Mouse (Mus musculus): ENCODE results near the gene Pcnx4. TPM values are rescaled to one million over a fixed set of nuclear protein-coding genes. Genes with fewer than 3 reads are reported as not detected.
"Not testable (repeated sequence)": the region's sequence is repeated elsewhere in the genome, so short reads cannot be mapped to it uniquely, and the experiment has no call there.

Gene Pcnx4
- polyA plus RNA-seq, 1 experiment from 2014 or later = 4.2 TPM

- WGBS (ENCODE audit: insufficient replicate concordance) = 40% methylated on average over 4 of the region's 4 CpGs
- no peak overlapping the region for H3K4me2 ChIP-seq
- H3K36me3 ChIP-seq = no peaks in the 10 kb centered on the region
- H3K4me3 ChIP-seq = no peak overlapping the region
- no peak overlapping the region for H3K9ac ChIP-seq
- H3K27me3 ChIP-seq (replicated peaks) = no peaks in the 10 kb centered on the region
- no peak; the same call in 1 of the 2 replicates for ATAC-seq
- H3K9me3 ChIP-seq (replicated peaks) = 0 out of 2 replicates have a peak, but pooled peaks cover 2% of the 10 kb centered on the region
- peaks cover 8% of the 10 kb centered on the region for H3K4me1 ChIP-seq
- H3K27ac ChIP-seq = no peak overlapping the region
Measured at GRCm38 (mm10) chr12:72525588-72525987, 10.6 kb upstream of the Pcnx4 start.

- Histone ChIP-seq H3K9ac (no peak overlapping the region), H3K4me1 (peaks cover 15% of the 10 kb centered on the region), H3K27ac (no peak overlapping the region), H3K9me3 (replicated peaks) (0 out of 2 replicates have a peak, but pooled peaks cover 2% of the 10 kb centered on the region), H3K4me3 (no peak overlapping the region), H3K27me3 (replicated peaks) (no peaks in the 10 kb centered on the region), H3K36me3 (no peaks in the 10 kb centered on the region), H3K4me2 (no peak overlapping the region)
- 65% methylated on average over 7 of the region's 7 CpGs for WGBS (ENCODE audit: insufficient replicate concordance)
- ATAC-seq = no peak
Measured at GRCm38 (mm10) chr12:72532303-72532702, 3.9 kb upstream of the Pcnx4 start.

GRCm38 (mm10) chr12:72533986-72534385 is 2.2 kb upstream of the Pcnx4 start:
- H3K4me1 ChIP-seq = peaks cover 18% of the 10 kb centered on the region
- H3K9ac ChIP-seq = no peak overlapping the region
- no peak for ATAC-seq
- no peaks in the 10 kb centered on the region for H3K27me3 ChIP-seq (replicated peaks)
- peaks cover 3% of the 10 kb centered on the region; the same call in 1 of the 2 replicates for H3K36me3 ChIP-seq
- H3K27ac ChIP-seq = no peak overlapping the region
- no peak overlapping the region for H3K4me2 ChIP-seq
- H3K9me3 ChIP-seq (replicated peaks) = 0 out of 2 replicates have a peak, but pooled peaks cover 2% of the 10 kb centered on the region
- H3K4me3 ChIP-seq = no peak overlapping the region
- 66% methylated on average over 6 of the region's 6 CpGs for WGBS (ENCODE audit: insufficient replicate concordance)

- 51% methylated on average over 3 of the region's 3 CpGs for WGBS (ENCODE audit: insufficient replicate concordance)
- Histone ChIP-seq H3K4me3 (peak overlapping the region; percentile 70), H3K9me3 (replicated peaks) (no peaks in the 10 kb centered on the region), H3K9ac (no peak overlapping the region), H3K27ac (peak overlapping the region; percentile 56; the same call in 1 of the 2 replicates), H3K4me1 (peaks cover 18% of the 10 kb centered on the region), H3K4me2 (peak overlapping the region; percentile 81), H3K27me3 (replicated peaks) (no peaks in the 10 kb centered on the region), H3K36me3 (peaks cover 7% of the 10 kb centered on the region)
- ATAC-seq = no peak
Measured at GRCm38 (mm10) chr12:72535599-72535998, 584 bp upstream of the Pcnx4 start.

DNA sequence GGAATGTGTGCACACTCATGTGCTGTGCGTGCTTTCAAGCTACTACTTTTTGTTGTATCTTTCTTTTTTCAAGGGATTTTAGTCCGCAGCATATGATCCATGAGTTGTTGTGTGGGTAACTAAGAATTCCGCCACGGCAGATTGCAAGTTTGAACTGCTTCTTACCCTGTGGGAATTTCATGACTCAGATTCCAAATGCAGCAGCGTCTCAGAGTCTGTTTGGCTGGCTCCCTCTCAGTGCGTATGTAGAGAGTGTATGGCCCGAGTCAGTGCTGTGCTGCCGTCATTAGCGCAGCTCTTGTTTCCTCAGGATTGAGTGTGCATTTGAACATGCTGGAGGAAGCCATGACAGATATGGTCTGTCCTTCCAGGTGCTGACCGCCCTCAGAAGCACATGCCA is 2.4 kb downstream of the Pcnx4 start:
- WGBS (ENCODE audit: insufficient replicate concordance) = 83% methylated on average over 10 of the region's 10 CpGs
- Histone ChIP-seq H3K9me3 (replicated peaks) (no peaks in the 10 kb centered on the region), H3K36me3 (peaks cover 22% of the 10 kb centered on the region), H3K27ac (no peak overlapping the region), H3K9ac (no peak overlapping the region), H3K4me2 (no peak overlapping the region), H3K27me3 (replicated peaks) (no peaks in the 10 kb centered on the region), H3K4me1 (peaks cover 18% of the 10 kb centered on the region), H3K4me3 (no peak overlapping the region)
- ATAC-seq = no peak

DNA sequence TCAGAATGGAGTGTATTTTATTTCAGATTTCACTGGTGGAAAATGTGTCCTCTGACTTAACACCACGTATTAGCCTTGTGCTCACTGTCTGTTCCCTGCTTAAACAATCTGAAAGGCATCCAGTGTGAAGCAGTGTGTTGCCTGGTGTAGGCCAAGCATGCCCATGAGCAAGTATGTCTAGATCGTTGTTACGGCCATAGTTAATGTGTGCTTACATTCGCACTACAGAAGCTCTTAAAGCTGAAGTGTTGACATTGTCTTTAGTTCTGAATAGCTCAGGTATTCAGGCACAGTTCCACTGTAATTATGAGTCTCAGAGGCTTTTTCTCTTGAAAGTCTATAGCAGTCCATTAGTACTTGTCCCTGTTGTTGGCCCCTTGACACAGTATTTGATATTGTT is 18.2 kb downstream of the Pcnx4 start:
- no peak overlapping the region for H3K4me2 ChIP-seq
- no peaks in the 10 kb centered on the region for H3K9me3 ChIP-seq (replicated peaks)
- no peak overlapping the region for H3K4me3 ChIP-seq
- 80% methylated on average over 4 of the region's 4 CpGs for WGBS (ENCODE audit: insufficient replicate concordance)
- no peak overlapping the region for H3K9ac ChIP-seq
- H3K27ac ChIP-seq = no peak overlapping the region
- H3K4me1 ChIP-seq = no peaks in the 10 kb centered on the region
- no peaks in the 10 kb centered on the region; the same call in 1 of the 2 replicates for H3K36me3 ChIP-seq
- H3K27me3 ChIP-seq (replicated peaks) = no peaks in the 10 kb centered on the region
- ATAC-seq = no peak

DNA sequence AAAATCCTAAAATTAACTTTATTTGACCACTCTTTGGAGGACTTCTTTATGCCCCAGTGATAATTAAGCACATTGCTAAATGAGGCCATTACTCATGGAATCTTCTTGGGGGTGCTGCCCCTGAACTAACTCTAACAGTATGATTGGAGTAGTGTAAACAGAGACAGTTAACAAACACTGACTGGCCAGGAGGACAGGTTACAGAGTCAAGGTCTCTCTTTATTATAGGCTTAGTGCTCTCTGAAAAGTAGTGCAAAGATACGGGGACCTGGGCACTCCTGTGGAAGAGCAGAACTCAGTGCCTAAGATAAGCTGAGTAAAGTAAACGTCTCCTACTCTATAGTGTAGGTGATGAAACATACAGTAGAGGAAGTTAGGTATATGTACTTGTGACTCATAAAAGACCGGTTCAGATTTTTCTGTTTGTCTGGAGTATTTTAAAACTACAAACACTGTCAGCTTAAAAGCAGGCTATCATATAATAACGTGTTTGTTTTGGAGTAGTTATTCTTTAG is 28.2 kb downstream of the Pcnx4 start:
- H3K36me3 ChIP-seq = peaks cover 3% of the 10 kb centered on the region; the same call in 1 of the 2 replicates
- no peaks in the 10 kb centered on the region for H3K4me1 ChIP-seq
- 61% methylated on average over 4 of the region's 4 CpGs for WGBS (ENCODE audit: insufficient replicate concordance)
- no peak overlapping the region for H3K27ac ChIP-seq
- H3K4me2 ChIP-seq = no peak overlapping the region
- no peaks in the 10 kb centered on the region for H3K9me3 ChIP-seq (replicated peaks)
- 0 out of 2 replicates have a peak, but pooled peaks have one; percentile 10 for ATAC-seq
- H3K4me3 ChIP-seq = no peak overlapping the region
- no peaks in the 10 kb centered on the region for H3K27me3 ChIP-seq (replicated peaks)
- H3K9ac ChIP-seq = no peak overlapping the region

GRCm38 (mm10) chr12:72582021-72582420 is 45.8 kb downstream of the Pcnx4 start:
- ATAC-seq = 0 out of 2 replicates have a peak, but pooled peaks have one; percentile 27
- WGBS (ENCODE audit: insufficient replicate concordance) = 72% methylated on average over 3 of the region's 3 CpGs
- no peaks in the 10 kb centered on the region for H3K4me1 ChIP-seq

DNA sequence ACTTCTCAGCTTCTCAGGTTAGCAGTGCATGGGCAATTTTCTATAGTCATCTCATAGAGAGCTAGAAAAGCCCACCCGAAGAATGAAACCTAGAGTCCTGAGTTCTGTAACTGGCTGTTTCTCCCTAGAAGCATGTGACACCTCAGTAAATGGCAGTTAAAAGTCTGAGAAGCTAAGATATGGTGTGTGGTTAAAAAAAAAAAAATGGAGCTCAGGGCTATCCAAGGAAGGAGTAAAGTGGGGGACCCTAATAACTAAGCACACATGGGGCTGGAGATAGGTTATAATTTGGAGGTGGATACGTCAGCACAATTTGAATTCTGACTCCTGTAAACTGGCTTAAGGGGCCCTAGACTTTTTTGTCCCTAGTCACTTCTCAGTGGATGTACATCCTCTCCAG is 46.9 kb downstream of the Pcnx4 start:
- Histone ChIP-seq H3K27ac (no peak overlapping the region), H3K4me1 (no peaks in the 10 kb centered on the region), H3K4me2 (no peak overlapping the region), H3K9me3 (replicated peaks) (no peaks in the 10 kb centered on the region), H3K36me3 (no peaks in the 10 kb centered on the region), H3K4me3 (no peak overlapping the region), H3K27me3 (replicated peaks) (no peaks in the 10 kb centered on the region), H3K9ac (no peak overlapping the region)
- no peak for ATAC-seq
- 45% methylated on average over 2 of the region's 2 CpGs for WGBS (ENCODE audit: insufficient replicate concordance)

More at GRCm38 (mm10) chr12:72582021-72582420, 45.8 kb downstream of the Pcnx4 start:
- Histone ChIP-seq H3K9ac (no peak overlapping the region), H3K4me2 (no peak overlapping the region), H3K36me3 (no peaks in the 10 kb centered on the region), H3K9me3 (replicated peaks) (no peaks in the 10 kb centered on the region), H3K27ac (no peak overlapping the region), H3K27me3 (replicated peaks) (no peaks in the 10 kb centered on the region), H3K4me3 (no peak overlapping the region)

DNA sequence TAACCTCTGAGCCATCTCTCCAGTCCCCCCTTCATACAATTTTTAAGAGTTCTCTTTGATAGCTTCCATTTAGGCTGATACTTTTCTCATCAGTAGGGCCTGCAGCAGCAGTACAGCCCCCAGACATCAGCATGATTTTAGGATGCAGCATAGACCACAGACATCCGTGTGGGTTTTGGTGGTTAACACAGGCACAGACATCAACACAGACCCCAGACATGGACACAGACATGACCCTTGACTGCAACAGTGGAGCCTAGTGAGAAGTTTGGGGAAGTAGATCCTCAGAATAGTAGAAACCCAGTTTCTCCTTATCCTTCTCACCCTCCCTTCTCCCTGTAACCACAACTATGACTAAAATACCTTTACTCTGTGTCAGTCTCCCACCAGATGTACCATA is 49.2 kb downstream of the Pcnx4 start:
- Histone ChIP-seq H3K9ac (no peak overlapping the region), H3K4me2 (no peak overlapping the region), H3K27ac (no peak overlapping the region), H3K27me3 (replicated peaks) (no peaks in the 10 kb centered on the region), H3K9me3 (replicated peaks) (no peaks in the 10 kb centered on the region), H3K4me1 (no peaks in the 10 kb centered on the region), H3K36me3 (no peaks in the 10 kb centered on the region), H3K4me3 (no peak overlapping the region)
- ATAC-seq = no peak
- WGBS (ENCODE audit: insufficient replicate concordance) = 45% methylated on average over 1 of the region's 1 CpGs

- H3K4me1 ChIP-seq = no peaks in the 10 kb centered on the region
- H3K36me3 ChIP-seq = no peaks in the 10 kb centered on the region
- H3K27me3 ChIP-seq (replicated peaks) = no peaks in the 10 kb centered on the region
- H3K4me2 ChIP-seq = no peak overlapping the region
- no peak overlapping the region for H3K27ac ChIP-seq
- H3K9me3 ChIP-seq (replicated peaks) = no peaks in the 10 kb centered on the region
- no peak overlapping the region for H3K9ac ChIP-seq
- ATAC-seq = no peak
- no peak overlapping the region for H3K4me3 ChIP-seq
Measured at GRCm38 (mm10) chr12:72592991-72593390, 56.8 kb downstream of the Pcnx4 start.

DNA sequence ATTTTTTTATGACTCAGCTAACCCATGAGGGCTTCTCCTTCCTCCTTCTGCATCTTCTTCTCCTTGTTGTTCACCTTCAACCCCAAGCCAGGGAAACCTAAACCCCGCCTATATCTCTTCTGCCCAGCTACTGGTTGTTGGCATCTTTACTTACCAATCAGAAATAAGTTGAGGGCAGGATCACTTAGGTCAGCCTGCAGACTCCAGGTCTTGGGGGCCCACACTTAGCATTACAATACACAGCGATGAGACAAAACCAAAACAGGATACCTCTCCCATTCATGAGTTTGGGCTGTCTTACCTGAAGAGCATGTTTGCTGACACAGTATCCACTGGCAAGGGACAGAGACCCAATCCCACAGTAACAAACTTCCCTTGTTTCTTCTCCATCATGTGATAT is 57.8 kb downstream of the Pcnx4 start:
- Histone ChIP-seq H3K4me1 (no peaks in the 10 kb centered on the region), H3K4me3 (no peak overlapping the region), H3K36me3 (no peaks in the 10 kb centered on the region), H3K9me3 (replicated peaks) (0 out of 2 replicates have a peak, but pooled peaks cover under 1% of the 10 kb centered on the region), H3K27me3 (replicated peaks) (no peaks in the 10 kb centered on the region), H3K9ac (no peak overlapping the region), H3K4me2 (no peak overlapping the region), H3K27ac (no peak overlapping the region)
- ATAC-seq = no peak
- 56% methylated on average over 2 of the region's 2 CpGs for WGBS (ENCODE audit: insufficient replicate concordance)

- H3K4me3 ChIP-seq; H3K4me2 ChIP-seq; H3K36me3 ChIP-seq; H3K27ac ChIP-seq; H3K9me3 ChIP-seq (replicated peaks); H3K4me1 ChIP-seq; H3K9ac ChIP-seq; ATAC-seq; H3K27me3 ChIP-seq (replicated peaks): not testable (repeated sequence)
- WGBS (ENCODE audit: insufficient replicate concordance) = 53% methylated on average over 2 of the region's 2 CpGs
Measured at GRCm38 (mm10) chr12:72598731-72599130, 62.5 kb downstream of the Pcnx4 start.

Measured in liver, embryonic 12.5 days (tissue).